Mouse (Mus musculus) neural tube, embryonic 13.5 days (tissue): ENCODE data around the gene Anapc10. TPM values are rescaled to one million over a fixed set of nuclear protein-coding genes. Genes with fewer than 3 reads are reported as not detected.

ENCODE experiments used
- polyA plus RNA-seq: library from polyadenylated mRNA; unstranded; fragments of >200 nt; fragmentation: Nextera tagmentation; extraction: Ambion mirVana; gene quantifications from 2 replicates; pipeline ENCODE4 v1.2.1, GENCODE M21; 2015

Anapc10 gene
- polyA plus RNA-seq, 1 experiment from 2014 or later: 46.5 TPM

Other genes starting within 250 kb of the Anapc10 start
- 10.5 and 11.5 TPM in 2 replicates for gene Otud4, start 72.2 kb upstream of the Anapc10 start, polyA plus RNA-seq
- 88.6 and 93.5 TPM in 2 replicates for gene Abce1, start 80 bp upstream of the Anapc10 start, polyA plus RNA-seq